Mouse (Mus musculus): ENCODE data around the gene Ftcd.

GRCm38 (mm10) chr10:76541336-76542085 lies 33.9 kb upstream of the Ftcd start:
- TF ChIP-seq CTCF (IDR thresholded peaks at IDR 0.05; ENCODE audit: control insufficient read depth, insufficient read depth, low read length) (no peak), POLR2A (IDR thresholded peaks at IDR 0.05; ENCODE audit: borderline replicate concordance, control insufficient read depth, low read depth, low read length) (no peak)
